Mouse (Mus musculus) G1E (cell line): Measurements from ENCODE around the gene Sparc. TPM values are rescaled to one million over a fixed set of nuclear protein-coding genes. Genes with fewer than 3 reads are reported as not detected.

Experiments used
- ATAC-seq: 2 replicates; pipeline ENCODE4 v1.8.0; 2016; ENCODE audit warnings: mild to moderate bottlenecking; ENCODE audit not compliant: insufficient number of reproducible peaks, poor library complexity, low FRiP score, severe bottlenecking; ENCODE audit errors: extremely low read depth
- DNase-seq: peaks from one replicate; pipeline ENCODE4 v3.0.0; 2012; ENCODE audit warnings: low spot score
- H3K27me3 ChIP-seq: 2 replicates; pipeline ENCODE4 v1.6.1; 2012; ENCODE audit warnings: mild to moderate bottlenecking, low read length, inconsistent platforms; ENCODE audit not compliant: insufficient read depth
- H3K36me3 ChIP-seq: replicated peaks from 2 replicates; pipeline ENCODE3; 2012; ENCODE audit warnings: mild to moderate bottlenecking, inconsistent platforms
- H3K4me1 ChIP-seq: 2 replicates; pipeline ENCODE4 v1.6.1; 2012; ENCODE audit warnings: low read depth, low read length, inconsistent platforms, mixed read lengths; ENCODE audit not compliant: insufficient read depth
- H3K4me3 ChIP-seq: 2 replicates; pipeline ENCODE4 v1.5.1; 2012; ENCODE audit warnings: low read depth, mild to moderate bottlenecking, inconsistent platforms, low read length, moderate library complexity, mixed read lengths
- H3K9me3 ChIP-seq: replicated peaks from 2 replicates; pipeline ENCODE4 v1.6.1; 2012; ENCODE audit warnings: inconsistent platforms
- CTCF ChIP-seq: IDR thresholded peaks from 2 replicates; pipeline ENCODE4 v1.5.1; 2012; ENCODE audit warnings: low read depth, low read length, inconsistent platforms, mixed read lengths
- GATA1 ChIP-seq: IDR thresholded peaks from 2 replicates; pipeline ENCODE4 v1.6.1; 2012; ENCODE audit warnings: borderline replicate concordance, low read length, inconsistent platforms, mixed read lengths
- GATA2 ChIP-seq: IDR thresholded peaks from 2 replicates; pipeline ENCODE4 v1.6.1; 2012; ENCODE audit warnings: low read depth, low read length, inconsistent platforms, borderline replicate concordance
- POLR2AphosphoS5 ChIP-seq: IDR thresholded peaks from 2 replicates; pipeline ENCODE4 v1.6.1; 2012; ENCODE audit warnings: low read depth, low read length, inconsistent platforms; ENCODE audit not compliant: insufficient replicate concordance
- TAL1 ChIP-seq: conservative IDR thresholded peaks from 2 replicates; pipeline ENCODE4 v1.6.1; 2012; ENCODE audit warnings: low read depth, low read length, inconsistent platforms, mixed read lengths
- polyA plus RNA-seq: library from polyadenylated mRNA; stranded (reverse); fragments of >175 nt; gene quantifications from 2 replicates; pipeline ENCODE4 v1.2.3, GENCODE M21; 2012
- total RNA-seq, 2 experiments: library from RNA; stranded (forward) in 1 of 2; stranded (reverse) in 1 of 2; fragments of 200-1000 nt in 1 of 2; fragments of >200 nt in 1 of 2; fragmentation: Nextera tagmentation in 1 of 2; gene quantifications; 2 replicates each; pipeline ENCODE4 v1.2.3; 2014 to 2017

The Sparc gene
- total RNA-seq (2014; fragmentation: Nextera tagmentation): not detected in 2 replicates
- 0.12 and 0.82 TPM in 2 replicates for total RNA-seq (2017)
- polyA plus RNA-seq: not detected in 2 replicates

GRCm38 (mm10) chr11:55422978-55423377 is at the start of gene Sparc:
TSS of gene Sparc (minus strand) at chr11:55423183.
- Histone ChIP-seq H3K9me3 (no peaks in the 10 kb centered on the region), H3K27me3 (peaks cover 50% of the 10 kb centered on the region), H3K4me3 (no peak within 1 kb of the TSS), H3K36me3 (no peaks in the 10 kb centered on the region), H3K4me1 (no peaks in the 10 kb centered on the region)
- TF ChIP-seq TAL1 (no peak), GATA2 (no peak), GATA1 (no peak), CTCF (no peak), POLR2AphosphoS5 (no peak)
- DNase-seq (no peak), ATAC-seq (no peak)

- peaks cover 40% of the 10 kb centered on the region for H3K36me3 ChIP-seq
- no peaks in the 10 kb centered on the region for H3K27me3 ChIP-seq
- peak overlapping the region; percentile 94 for H3K4me3 ChIP-seq
- ATAC-seq: no peak
- no peaks in the 10 kb centered on the region for H3K9me3 ChIP-seq
- TF ChIP-seq CTCF (no peak), GATA1 (no peak), TAL1 (no peak), POLR2AphosphoS5 (no peak), GATA2 (no peak)
- no peak for DNase-seq
- peaks cover 50% of the 10 kb centered on the region for H3K4me1 ChIP-seq
Observed at GRCm38 (mm10) chr11:55471467-55471866, 48.5 kb upstream of the Sparc start.

DNA sequence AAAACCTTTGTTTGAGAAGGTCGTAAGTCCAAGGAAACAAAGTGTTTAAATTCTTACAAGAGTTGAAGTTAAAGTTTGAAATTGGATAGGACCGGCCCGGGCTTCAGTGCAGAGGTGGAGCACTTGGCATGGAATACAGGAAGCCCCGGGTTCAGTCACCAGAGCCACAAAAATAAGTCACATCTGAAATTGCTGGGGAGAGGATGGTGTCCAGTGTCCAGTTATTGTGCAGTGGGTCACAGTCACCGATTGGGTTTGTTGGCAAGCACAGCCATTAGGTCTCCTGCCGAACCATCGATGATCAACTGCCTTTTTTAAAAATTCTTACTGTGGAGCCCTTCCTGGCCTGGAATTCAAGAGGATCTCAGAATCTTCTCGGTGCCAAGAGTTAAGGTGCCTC is 47.8 kb upstream of the Sparc start:
- Histone ChIP-seq H3K36me3 (peaks cover 35% of the 10 kb centered on the region), H3K4me3 (peak overlapping the region; percentile 94), H3K27me3 (no peaks in the 10 kb centered on the region), H3K4me1 (peaks cover 43% of the 10 kb centered on the region), H3K9me3 (no peaks in the 10 kb centered on the region)
- ATAC-seq: no peak
- TF ChIP-seq GATA2: no peak
- no peak for DNase-seq

DNA sequence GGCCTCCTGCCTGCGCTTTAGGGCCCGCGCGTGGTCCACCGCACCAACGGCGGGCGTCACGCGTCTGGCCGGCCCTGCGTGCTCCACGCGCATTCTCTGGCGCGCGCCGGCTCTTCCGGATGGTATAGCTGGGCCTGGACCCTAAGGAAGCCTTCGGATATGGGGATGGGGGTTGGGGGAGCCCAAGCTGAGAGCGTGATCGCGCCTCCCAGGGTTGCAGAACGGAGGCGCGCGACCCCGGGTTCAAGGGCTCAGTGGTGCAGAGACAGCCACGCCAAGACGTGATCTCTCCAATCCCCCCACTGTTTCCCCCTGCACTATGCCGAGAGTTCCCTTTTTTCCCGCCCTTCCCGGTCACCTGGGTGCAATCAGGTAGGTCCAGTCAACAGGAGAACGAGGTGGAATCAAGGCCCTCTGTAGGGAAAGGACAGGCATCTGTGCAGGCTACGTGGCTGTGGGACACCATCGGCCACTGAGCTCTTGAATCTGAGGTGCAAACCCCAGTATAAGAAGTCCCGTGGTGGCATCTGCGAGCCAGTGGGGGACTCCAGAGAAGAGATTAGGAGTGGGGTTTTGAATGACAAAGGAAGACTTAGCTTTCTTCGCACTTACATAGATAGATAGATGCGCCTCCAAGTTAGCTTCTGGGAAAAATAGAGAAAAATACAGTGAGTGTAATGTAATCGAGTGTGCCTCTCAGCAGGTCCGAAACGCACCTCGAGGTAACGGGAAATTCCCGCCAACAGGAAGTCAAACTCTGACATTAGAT is 47.1 kb upstream of the Sparc start:
- peaks cover 41% of the 10 kb centered on the region for H3K4me1 ChIP-seq
- H3K4me3 ChIP-seq: peak overlapping the region; percentile 94
- no peak for DNase-seq
- no peaks in the 10 kb centered on the region for H3K9me3 ChIP-seq
- peaks cover 32% of the 10 kb centered on the region for H3K36me3 ChIP-seq
- ATAC-seq: no peak
- no peaks in the 10 kb centered on the region for H3K27me3 ChIP-seq
- no peak for TF ChIP-seq CTCF
- TF ChIP-seq GATA1: no peak
- peak; percentile 13; the same call in 1 of the 2 replicates for TF ChIP-seq POLR2AphosphoS5

DNA sequence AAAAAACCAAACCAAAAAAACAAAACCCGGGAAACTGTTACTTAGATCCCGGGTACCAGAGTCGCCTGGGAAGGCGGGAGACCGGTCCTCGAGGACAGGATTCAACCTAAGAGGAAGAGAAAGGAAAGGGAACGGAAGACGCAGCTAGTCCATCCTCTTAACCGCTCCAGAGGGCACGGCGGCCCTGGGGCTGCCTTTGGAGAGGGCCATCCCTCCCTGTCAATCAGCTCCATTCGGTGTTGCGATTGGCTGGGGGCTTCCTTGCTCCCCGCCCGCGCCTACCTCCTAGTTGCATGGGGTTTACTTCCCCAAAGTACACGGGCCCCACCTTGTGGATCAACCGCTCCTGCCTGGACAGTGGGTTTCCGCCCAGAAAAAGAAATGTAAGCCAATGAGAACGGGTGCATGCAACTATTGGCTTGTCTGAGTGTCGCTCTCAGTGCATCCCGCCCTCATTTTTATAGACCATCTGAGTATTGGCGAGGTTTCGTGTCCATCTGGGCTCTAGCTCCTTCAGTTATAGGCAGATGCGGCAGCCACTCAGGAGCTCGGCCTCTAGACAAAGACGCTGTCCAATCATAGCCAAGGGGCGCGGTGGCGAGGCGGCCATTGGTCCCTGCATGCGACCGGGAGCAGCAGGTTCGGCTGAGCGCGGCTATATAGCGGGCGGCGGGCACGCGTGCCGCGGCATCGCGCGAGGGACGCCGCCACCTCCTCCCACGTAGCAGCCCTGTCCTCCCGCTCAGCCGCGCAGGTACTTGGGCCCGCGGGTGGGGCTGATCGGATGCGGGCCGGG is 46.3 kb upstream of the Sparc start, which contains the start of gene G3bp1:
Gene G3bp1 (plus strand): TSS at position 638 of the 796 bp plus-strand sequence.
- Histone ChIP-seq H3K4me1 (peaks cover 35% of the 10 kb centered on the region), H3K4me3 (peak within 1 kb of the TSS; percentile 94), H3K9me3 (no peaks in the 10 kb centered on the region), H3K27me3 (no peaks in the 10 kb centered on the region), H3K36me3 (peaks cover 26% of the 10 kb centered on the region)
- DNase-seq: peak; percentile 98
- TF ChIP-seq POLR2AphosphoS5 (peak; percentile 84; the same call in 1 of the 2 replicates), CTCF (no peak)
- ATAC-seq: peak; percentile 93

DNA sequence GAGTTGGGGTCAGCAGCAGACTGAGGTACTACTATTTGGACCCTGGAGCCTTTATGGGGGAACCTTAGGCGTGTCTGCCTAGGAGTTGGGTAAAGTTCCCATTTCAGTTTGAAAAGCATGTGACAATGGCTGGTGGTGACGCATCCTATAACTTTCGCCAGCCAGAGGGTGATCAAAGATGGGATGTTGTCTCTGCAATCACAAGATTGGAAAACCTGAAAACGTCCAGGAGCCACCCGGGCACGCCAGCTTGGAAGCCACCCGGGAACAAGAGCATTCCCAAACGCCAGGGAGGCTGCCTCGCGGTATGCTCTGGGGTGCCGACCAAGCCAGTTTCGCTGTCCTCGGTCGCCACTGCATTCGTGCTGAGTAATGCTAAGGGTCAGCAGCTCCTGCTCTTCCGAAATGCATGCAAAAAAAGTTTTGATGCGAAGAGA is 45.6 kb upstream of the Sparc start:
- peaks cover 29% of the 10 kb centered on the region for H3K4me1 ChIP-seq
- peaks cover 20% of the 10 kb centered on the region for H3K36me3 ChIP-seq
- peak overlapping the region; percentile 94 for H3K4me3 ChIP-seq
- no peak; the same call in 1 of the 2 replicates for ATAC-seq
- H3K9me3 ChIP-seq: no peaks in the 10 kb centered on the region
- DNase-seq: peak; percentile 43
- no peaks in the 10 kb centered on the region for H3K27me3 ChIP-seq
- TF ChIP-seq GATA1 (no peak), POLR2AphosphoS5 (no peak), CTCF (no peak), GATA2 (no peak), TAL1 (no peak)

- Histone ChIP-seq H3K36me3 (peaks cover 14% of the 10 kb centered on the region), H3K27me3 (no peaks in the 10 kb centered on the region), H3K4me1 (peaks cover 23% of the 10 kb centered on the region), H3K4me3 (peak overlapping the region; percentile 94), H3K9me3 (no peaks in the 10 kb centered on the region)
- TF ChIP-seq POLR2AphosphoS5 (no peak), GATA2 (no peak)
- ATAC-seq (no peak), DNase-seq (no peak)
Observed at GRCm38 (mm10) chr11:55468012-55468411, 45.0 kb upstream of the Sparc start.
